Mouse (Mus musculus) E14TG2a.4 (cell line): Measurements from ENCODE around the gene Pcbp4.
"Not testable (repeated sequence)": the region's sequence is repeated elsewhere in the genome, so short reads cannot be mapped to it uniquely, and the experiment has no call there.

ENCODE experiments used
- H3K27me3 ChIP-seq: 2 replicates; pipeline ENCODE4 v1.6.1; 2014; ENCODE audit warnings: low read length, control low read depth; ENCODE audit not compliant: insufficient read depth
- H3K36me3 ChIP-seq: 2 replicates; pipeline ENCODE4 v1.6.1; 2014; ENCODE audit warnings: low read length, control low read depth; ENCODE audit not compliant: insufficient read depth
- H3K4me1 ChIP-seq: replicated peaks from 2 replicates; pipeline ENCODE4 v1.6.1; 2014; ENCODE audit warnings: low read depth, low read length, control low read depth
- H3K4me3 ChIP-seq: replicated peaks from 2 replicates; pipeline ENCODE4 v1.5.1; 2014; ENCODE audit warnings: mild to moderate bottlenecking, low read length
- H3K9me3 ChIP-seq: 2 replicates; pipeline ENCODE4 v1.6.1; 2014; ENCODE audit warnings: low read length, control low read depth
- CTCF ChIP-seq: conservative IDR thresholded peaks from 2 replicates; pipeline ENCODE4 v1.5.1; 2014; ENCODE audit warnings: low read length
- NANOG ChIP-seq: IDR thresholded peaks from 2 replicates; pipeline ENCODE4 v1.6.1; 2014; ENCODE audit warnings: borderline replicate concordance, low read length, mixed read lengths
- POU5F1 ChIP-seq: IDR thresholded peaks from 2 replicates; pipeline ENCODE4 v1.6.1; 2014; ENCODE audit warnings: low read length, borderline replicate concordance

The Pcbp4 gene

DNA sequence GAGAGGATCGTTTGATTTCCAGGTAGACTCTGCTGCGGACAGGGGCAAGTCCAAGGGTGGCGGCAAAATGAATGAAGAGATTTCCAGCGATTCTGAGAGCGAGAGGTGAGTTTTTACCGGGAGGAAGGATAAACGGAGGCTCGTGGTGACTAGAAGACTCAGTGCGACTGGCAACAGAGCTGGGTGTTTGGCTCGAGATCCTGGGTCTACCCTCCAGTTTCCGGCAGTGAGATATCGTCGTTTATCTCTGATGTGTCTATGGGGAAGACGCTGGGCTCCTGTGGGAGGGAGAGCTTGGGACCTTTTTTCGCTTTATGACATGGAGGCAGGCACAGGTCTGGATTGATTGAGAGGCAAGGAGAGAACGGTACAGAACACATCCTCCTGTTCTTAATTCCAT, 24.6 kb downstream of the Pcbp4 start:
- Histone ChIP-seq H3K36me3 (peaks cover 40% of the 10 kb centered on the region), H3K27me3 (no peaks in the 10 kb centered on the region), H3K4me3 (peak overlapping the region; percentile 89), H3K4me1 (peaks cover 82% of the 10 kb centered on the region), H3K9me3 (no peaks in the 10 kb centered on the region)
- no peak for TF ChIP-seq POU5F1
- TF ChIP-seq CTCF = no peak
- no peak for TF ChIP-seq NANOG

DNA sequence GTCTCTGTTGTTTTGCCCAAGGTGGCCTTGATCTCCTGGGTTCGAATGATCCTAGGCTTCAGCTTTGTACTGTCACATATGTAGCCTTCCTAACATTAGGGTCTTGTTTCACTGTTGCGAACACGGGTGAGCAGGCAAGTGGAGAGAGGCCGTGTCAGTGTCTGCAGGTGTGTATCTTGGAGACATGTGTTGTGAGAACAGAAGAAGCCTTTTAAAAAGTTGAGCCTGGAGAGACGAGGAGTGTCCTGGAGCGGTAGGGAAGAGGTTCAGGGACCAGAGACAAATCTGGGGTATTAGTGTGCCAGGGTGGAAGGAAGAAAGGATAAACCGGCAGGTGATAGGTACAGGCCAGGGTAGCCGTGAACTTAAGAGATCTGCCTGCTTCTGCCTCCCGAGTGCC, 25.0 kb downstream of the Pcbp4 start:
- Histone ChIP-seq H3K27me3 (no peaks in the 10 kb centered on the region), H3K9me3 (no peaks in the 10 kb centered on the region), H3K36me3 (peaks cover 45% of the 10 kb centered on the region), H3K4me3 (peak overlapping the region; percentile 89), H3K4me1 (peaks cover 82% of the 10 kb centered on the region)
- no peak for TF ChIP-seq CTCF
- no peak for TF ChIP-seq POU5F1

DNA sequence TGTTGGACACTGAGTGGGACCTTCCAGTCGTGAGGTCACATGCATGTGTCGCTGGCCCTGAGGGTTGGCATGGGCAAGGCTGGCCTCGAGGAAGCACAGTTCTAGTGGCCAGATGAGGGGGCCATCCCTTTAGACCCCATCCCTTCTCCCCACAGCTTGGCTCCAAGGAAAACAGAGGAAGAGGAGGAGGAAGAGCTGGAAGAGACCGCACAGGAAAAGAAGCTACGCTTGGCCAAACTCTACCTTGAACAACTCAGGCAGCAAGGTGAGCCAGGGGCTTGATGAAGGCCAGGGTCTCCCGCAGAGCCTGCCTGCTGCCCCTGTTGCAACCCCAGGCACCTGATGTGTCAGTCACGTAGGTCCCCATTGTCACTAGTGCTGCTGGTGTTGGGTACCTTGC, 27.4 kb downstream of the Pcbp4 start:
- Histone ChIP-seq H3K4me1 (peaks cover 84% of the 10 kb centered on the region), H3K27me3 (no peaks in the 10 kb centered on the region), H3K9me3 (no peaks in the 10 kb centered on the region), H3K4me3 (peak overlapping the region; percentile 30; the same call in 1 of the 2 replicates), H3K36me3 (peaks cover 69% of the 10 kb centered on the region)
- TF ChIP-seq NANOG = no peak
- TF ChIP-seq CTCF = no peak
- TF ChIP-seq POU5F1 = no peak

DNA sequence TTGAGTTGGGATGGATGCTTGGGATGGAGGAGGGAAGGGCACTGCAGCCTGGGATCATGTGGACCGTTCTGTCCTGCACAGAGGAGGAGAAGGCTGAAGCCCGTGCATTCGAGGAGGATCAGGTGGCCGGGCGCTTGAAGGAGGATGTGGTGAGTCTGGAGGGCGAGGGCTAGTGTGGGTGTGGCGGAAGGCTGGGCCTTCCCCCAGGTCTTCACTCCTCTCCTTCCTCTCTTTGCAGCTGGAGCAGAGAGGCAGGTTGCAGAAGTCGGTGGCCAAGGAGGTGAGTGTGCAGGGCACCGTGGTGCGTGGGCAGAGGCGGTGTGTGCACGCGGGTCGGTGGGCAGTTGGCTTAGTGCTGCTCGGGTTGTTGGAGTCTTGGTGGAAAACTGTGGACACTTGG, 28.0 kb downstream of the Pcbp4 start:
- TF ChIP-seq CTCF = no peak
- peaks cover 84% of the 10 kb centered on the region for H3K4me1 ChIP-seq
- peaks cover 74% of the 10 kb centered on the region for H3K36me3 ChIP-seq
- H3K4me3 ChIP-seq = peak overlapping the region; percentile 30; the same call in 1 of the 2 replicates
- no peaks in the 10 kb centered on the region for H3K27me3 ChIP-seq
- no peaks in the 10 kb centered on the region for H3K9me3 ChIP-seq

DNA sequence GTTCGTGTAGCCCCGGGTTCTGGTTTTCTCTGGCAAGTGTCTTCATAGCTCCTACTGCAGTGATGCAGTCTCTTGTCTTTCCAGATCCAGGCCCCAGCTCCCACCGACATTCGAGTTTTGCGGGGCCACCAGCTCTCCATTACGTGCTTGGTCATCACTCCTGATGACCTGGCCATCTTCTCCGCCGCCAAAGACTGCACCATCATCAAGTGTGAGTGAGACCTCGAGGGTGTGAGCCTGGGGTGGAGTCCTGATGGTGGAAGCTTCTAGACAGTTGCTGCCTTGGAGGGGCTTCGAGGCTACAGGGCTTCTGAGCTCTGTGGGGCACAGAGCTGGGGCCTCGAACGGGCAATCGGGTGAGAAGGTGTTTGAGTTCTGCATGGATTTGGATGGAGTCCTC, 28.6 kb downstream of the Pcbp4 start:
- no peaks in the 10 kb centered on the region for H3K27me3 ChIP-seq
- no peak for TF ChIP-seq CTCF
- TF ChIP-seq POU5F1 = no peak
- TF ChIP-seq NANOG = no peak
- H3K4me1 ChIP-seq = peaks cover 78% of the 10 kb centered on the region
- no peak overlapping the region for H3K4me3 ChIP-seq
- peaks cover 75% of the 10 kb centered on the region for H3K36me3 ChIP-seq
- no peaks in the 10 kb centered on the region for H3K9me3 ChIP-seq

DNA sequence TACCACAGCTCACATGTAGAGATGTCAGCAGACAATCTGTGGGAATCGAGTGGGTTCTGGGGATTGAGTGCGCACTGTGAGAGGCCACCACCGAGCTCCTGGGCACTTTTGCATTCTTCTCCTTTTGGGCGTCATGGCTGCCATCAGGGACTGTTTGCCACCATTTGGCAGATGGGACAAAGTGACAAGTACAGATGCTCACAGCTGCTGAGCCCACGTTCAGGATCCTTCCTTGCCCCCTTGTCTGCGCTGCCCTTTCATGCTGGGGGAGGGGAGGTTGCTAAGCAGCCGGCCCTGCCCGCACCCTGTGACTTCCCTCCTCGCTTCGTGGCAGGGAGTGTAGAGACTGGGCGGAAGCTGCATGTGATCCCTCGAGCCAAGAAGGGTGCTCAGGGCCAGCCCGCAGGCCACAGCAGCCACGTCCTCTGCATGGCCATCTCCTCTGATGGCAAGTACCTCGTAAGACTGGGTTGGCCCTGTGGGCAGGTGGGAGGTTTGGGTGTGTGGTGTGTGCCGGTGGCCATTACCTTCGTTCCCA, 29.6 kb downstream of the Pcbp4 start:
- no peak for TF ChIP-seq CTCF
- no peak for TF ChIP-seq NANOG
- no peak for TF ChIP-seq POU5F1
- Histone ChIP-seq H3K36me3 (peaks cover 75% of the 10 kb centered on the region), H3K4me1 (peaks cover 77% of the 10 kb centered on the region), H3K27me3 (no peaks in the 10 kb centered on the region), H3K9me3 (no peaks in the 10 kb centered on the region), H3K4me3 (peak overlapping the region; percentile 43)

DNA sequence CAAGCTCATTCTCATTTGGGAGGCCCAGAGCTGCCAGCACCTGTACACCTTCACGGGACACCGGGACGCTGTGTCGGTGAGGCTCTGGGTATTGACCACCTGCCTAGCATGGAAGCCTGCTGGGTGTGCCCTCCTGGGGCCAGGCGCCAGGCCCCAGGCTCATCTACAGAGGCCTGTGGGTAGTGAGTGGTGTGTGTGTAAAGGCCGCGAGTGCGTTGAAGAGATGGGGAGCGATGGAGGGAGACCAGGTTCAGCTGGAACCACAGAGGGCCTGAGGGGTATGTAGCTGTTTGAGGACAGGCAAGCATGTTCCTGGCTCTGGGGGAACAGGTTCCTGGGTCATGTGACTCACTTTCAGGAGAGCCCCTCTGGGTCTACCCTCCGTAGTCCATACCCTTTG, 30.0 kb downstream of the Pcbp4 start:
- H3K4me3 ChIP-seq = peak overlapping the region; percentile 43
- peaks cover 72% of the 10 kb centered on the region for H3K4me1 ChIP-seq
- H3K9me3 ChIP-seq = no peaks in the 10 kb centered on the region
- no peaks in the 10 kb centered on the region for H3K27me3 ChIP-seq
- TF ChIP-seq NANOG (no peak), POU5F1 (no peak), CTCF (no peak)
- peaks cover 75% of the 10 kb centered on the region for H3K36me3 ChIP-seq

DNA sequence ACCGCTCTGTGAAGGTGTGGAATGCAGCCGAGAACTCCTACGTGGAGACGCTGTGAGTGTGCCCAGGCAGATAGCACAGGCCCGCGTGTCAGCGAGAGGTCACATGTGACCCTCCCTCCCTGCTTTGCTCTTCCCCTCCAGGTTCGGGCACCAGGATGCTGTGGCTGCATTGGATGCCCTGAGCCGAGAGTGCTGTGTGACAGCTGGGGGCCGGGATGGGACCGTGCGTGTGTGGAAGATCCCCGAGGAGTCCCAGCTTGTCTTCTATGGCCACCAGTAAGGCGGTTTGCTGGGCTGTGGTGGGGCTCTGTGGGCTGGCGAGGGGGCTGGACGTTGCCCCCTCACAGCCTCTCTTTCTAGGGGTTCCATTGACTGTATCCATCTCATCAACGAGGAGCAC, 30.5 kb downstream of the Pcbp4 start:
- Histone ChIP-seq H3K36me3 (peaks cover 74% of the 10 kb centered on the region), H3K9me3 (no peaks in the 10 kb centered on the region), H3K4me1 (peaks cover 68% of the 10 kb centered on the region), H3K27me3 (no peaks in the 10 kb centered on the region), H3K4me3 (peak overlapping the region; percentile 43)
- TF ChIP-seq CTCF = no peak
- TF ChIP-seq POU5F1 = no peak
- no peak for TF ChIP-seq NANOG

DNA sequence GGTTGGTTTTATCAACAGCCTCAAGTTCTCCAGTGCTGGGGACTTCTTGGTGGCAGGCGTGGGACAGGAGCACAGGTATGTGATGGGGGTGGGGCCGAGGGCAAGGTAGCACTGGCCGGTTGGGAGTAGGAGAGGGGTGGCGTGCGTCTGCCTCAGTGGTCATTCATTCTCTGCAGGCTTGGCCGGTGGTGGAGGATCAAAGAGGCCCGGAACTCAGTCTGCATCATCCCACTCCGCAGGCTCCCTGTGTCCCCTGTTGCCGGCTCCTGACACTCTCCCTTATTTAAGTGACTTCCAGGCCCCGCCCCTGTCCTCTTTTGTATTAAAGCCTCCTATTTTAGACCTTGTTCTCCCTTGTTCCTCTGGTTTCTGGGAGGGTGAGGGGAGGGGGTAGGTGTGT, 32.0 kb downstream of the Pcbp4 start:
- H3K4me1 ChIP-seq = peaks cover 66% of the 10 kb centered on the region
- peaks cover 69% of the 10 kb centered on the region for H3K36me3 ChIP-seq
- no peaks in the 10 kb centered on the region for H3K27me3 ChIP-seq
- H3K4me3 ChIP-seq = no peak overlapping the region
- no peaks in the 10 kb centered on the region for H3K9me3 ChIP-seq
- no peak for TF ChIP-seq POU5F1
- TF ChIP-seq NANOG = no peak
- TF ChIP-seq CTCF = no peak

DNA sequence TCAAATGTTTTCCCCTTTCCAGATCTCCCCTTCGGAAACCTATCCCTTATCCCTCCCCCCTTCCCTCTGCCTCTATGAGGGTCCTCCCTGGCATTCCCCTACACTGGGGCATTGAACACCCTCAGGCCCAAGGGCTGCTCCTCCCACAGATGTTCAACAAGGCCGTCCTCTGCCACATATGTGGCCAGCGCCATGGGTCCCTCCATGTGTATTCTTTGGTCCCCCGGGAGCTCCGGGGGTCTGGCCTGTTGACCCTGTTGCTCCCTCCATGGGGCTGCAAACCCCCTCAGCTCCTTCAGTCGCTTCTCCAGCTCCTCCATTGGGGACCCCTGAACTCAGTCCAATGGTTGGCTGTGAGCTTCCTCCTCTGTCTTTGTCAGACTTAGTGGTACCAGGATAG, 34.5 kb downstream of the Pcbp4 start:
- peaks cover 55% of the 10 kb centered on the region for H3K4me1 ChIP-seq

More for the DNA sequence above, 34.5 kb downstream of the Pcbp4 start:
- H3K9me3 ChIP-seq, H3K4me3 ChIP-seq, H3K27me3 ChIP-seq: not testable (repeated sequence)
- H3K36me3 ChIP-seq = peaks cover 48% of the 10 kb centered on the region
